Mouse (Mus musculus) kidney, adult 18-20 months (tissue): ENCODE data around the gene Gm8374.
"Not testable (repeated sequence)": the region's sequence is repeated elsewhere in the genome, so short reads cannot be mapped to it uniquely, and the experiment has no call there.

ENCODE experiments used
- DNase-seq: peaks from one replicate; pipeline ENCODE4 v3.0.0; 2021

Gene Gm8374

DNA sequence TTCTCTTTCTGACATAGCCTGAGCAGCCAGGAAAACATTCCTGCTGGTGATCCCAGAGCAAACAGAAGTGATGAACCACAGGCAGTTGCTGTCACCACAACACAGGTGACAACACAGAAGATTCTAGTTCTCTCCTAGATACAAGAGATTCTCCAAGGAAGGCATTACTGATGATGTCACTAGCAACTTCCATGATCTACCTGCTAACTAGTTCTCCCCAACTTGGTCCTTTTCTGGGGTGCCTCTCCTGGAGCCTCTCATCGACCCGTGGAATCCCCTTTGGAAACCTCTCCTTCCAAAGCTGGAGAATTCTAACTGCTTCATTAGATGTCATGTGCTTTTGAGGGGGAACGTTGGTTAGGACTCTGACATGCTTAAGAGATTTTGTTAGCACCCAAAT, at the start of gene Gm8374:
TSS of gene Gm8374 (minus strand) at position 101 of the 400 bp plus-strand sequence.
- not testable (repeated sequence) for DNase-seq

DNA sequence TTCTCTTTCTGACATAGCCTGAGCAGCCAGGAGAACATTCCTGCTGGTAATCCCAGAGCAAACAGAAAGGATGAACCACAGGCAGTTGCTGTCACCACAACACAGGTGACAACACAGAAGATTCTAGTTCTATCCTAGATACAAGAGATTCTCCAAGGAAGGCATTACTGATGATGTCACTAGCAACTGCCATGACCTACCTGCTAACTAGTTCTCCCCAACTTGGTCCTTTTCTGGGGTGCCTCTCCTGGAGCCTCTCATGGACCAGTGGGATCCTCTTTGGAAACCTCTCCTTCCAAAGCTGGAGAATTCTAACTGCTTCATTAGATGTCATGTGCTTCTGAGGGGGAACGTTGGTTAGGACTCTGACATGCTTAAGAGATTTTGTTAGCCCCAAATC, 32.6 kb downstream of the Gm8374 start, which contains the start of gene Gm5797:
TSS of gene Gm5797 (minus strand) at position 101 of the 400 bp plus-strand sequence.
- not testable (repeated sequence) for DNase-seq

DNA sequence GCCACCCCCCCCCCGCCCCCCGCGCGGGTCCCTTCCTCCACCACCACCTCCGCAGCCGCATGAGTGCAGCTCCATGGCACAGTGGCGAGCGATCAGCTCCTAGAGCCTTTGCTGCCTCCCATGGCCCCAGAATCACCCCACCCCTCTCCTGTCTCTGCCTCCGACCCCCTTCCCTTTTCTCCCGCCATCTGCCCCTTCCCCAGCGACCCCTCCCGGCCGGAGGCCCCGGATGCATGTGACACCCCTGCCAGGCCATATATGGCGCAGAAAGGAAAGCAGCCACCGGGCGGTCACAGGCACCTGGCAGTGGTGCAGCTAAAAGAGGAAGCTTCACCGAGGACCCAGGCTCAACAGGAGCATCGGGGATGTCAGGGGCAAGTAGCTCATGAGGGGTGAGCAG, 49.8 kb downstream of the Gm8374 start:
- DNase-seq, result not testable (repeated sequence)

DNA sequence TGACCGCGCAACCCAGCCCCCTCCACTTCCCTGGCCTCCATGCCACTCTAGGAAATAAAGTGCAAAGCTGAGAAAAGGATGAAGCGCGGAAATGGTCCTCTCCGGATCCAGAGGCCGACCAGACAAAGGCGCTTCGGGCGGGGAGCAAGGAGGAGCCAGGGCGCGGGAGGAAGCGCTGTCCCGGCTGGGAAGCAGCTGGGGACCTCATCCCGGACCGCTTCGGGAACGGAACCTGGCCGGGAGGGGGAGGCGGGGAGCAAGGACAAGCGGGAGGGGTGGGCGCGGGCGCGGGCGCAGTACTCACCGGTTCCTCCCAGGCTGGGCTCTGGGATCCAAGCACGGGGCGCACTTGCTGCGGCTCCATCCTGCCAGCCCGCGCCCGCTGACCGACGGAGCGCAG, 50.3 kb downstream of the Gm8374 start, which contains the start of gene Gm3739:
TSS of gene Gm3739 (minus strand) at position 389 of the 400 bp plus-strand sequence.
- peak; percentile 2 for DNase-seq
